Mouse (Mus musculus) thymus, adult 2 months (tissue): ENCODE data around the gene Bicral. TPM values are rescaled to one million over a fixed set of nuclear protein-coding genes. Genes with fewer than 3 reads are reported as not detected.
A peak's percentile ranks its signal among the peaks of the same experiment; 100 is the strongest.

Experiments used
- DNase-seq: peaks from one replicate; pipeline ENCODE4 v3.0.0; 2021
- H3K27ac ChIP-seq: fragments of 200-500 bp; 2 replicates; pipeline ENCODE4 v1.5.1; 2012; ENCODE audit warnings: low read length, control low read depth; ENCODE audit not compliant: control insufficient read depth, insufficient read depth
- H3K27me3 ChIP-seq: fragments of 200-500 bp; 2 replicates; pipeline ENCODE4 v1.6.1; 2012; ENCODE audit warnings: mild to moderate bottlenecking, low read length, moderate library complexity, mixed read lengths; ENCODE audit not compliant: control insufficient read depth, insufficient read depth
- H3K36me3 ChIP-seq: fragments of 200-500 bp; 2 replicates; pipeline ENCODE4 v1.6.1; 2012; ENCODE audit warnings: mild to moderate bottlenecking, low read length, moderate library complexity; ENCODE audit not compliant: control insufficient read depth, insufficient read depth
- H3K4me1 ChIP-seq: fragments of 200-500 bp; replicated peaks from 2 replicates; pipeline ENCODE4 v1.6.1; 2012; ENCODE audit warnings: low read length; ENCODE audit not compliant: control insufficient read depth, insufficient read depth
- H3K4me3 ChIP-seq: fragments of 200-500 bp; 2 replicates; pipeline ENCODE4 v1.5.1; 2012; ENCODE audit warnings: mild to moderate bottlenecking, low read length, control low read depth, moderate library complexity; ENCODE audit not compliant: control insufficient read depth, insufficient read depth
- CTCF ChIP-seq: fragments of 200-500 bp; IDR thresholded peaks from 2 replicates; pipeline ENCODE4 v1.5.1; 2012; ENCODE audit warnings: mild to moderate bottlenecking, control low read depth, low read length, moderate library complexity, borderline replicate concordance; ENCODE audit not compliant: control insufficient read depth, poor library complexity, insufficient read depth; ENCODE audit errors: extremely low read depth
- POLR2A ChIP-seq: fragments of 200-500 bp; IDR thresholded peaks from 2 replicates; pipeline ENCODE4 v1.6.1; 2012; ENCODE audit warnings: mild to moderate bottlenecking, low read length, control low read depth, moderate library complexity; ENCODE audit not compliant: control insufficient read depth, poor library complexity, insufficient read depth; ENCODE audit errors: extremely low read depth
- WGBS: fragments of 180-500 bp; shearing (Covaris S2); methylation state at CpG from one replicate; pipeline ENCODE4 v1.1.7; 2018; 5-methylcytosine and 5-hydroxymethylcytosine counted together
- polyA plus RNA-seq: library from polyadenylated mRNA; depleted of rRNA; stranded (reverse); fragments of >200 nt; gene quantifications from 2 replicates; pipeline ENCODE4 v1.2.3, GENCODE M21; 2012

Bicral gene
- polyA plus RNA-seq, 1 experiment: 19.3 TPM

GRCm38 (mm10) chr17:46782341-46783221 lies 75.7 kb downstream of the Bicral start, which contains the start of gene Rpl7l1:
Gene Rpl7l1, minus strand, starts transcription at chr17:46782672.
- peaks cover 30% of the 10 kb centered on the region for H3K36me3 ChIP-seq
- H3K4me1 ChIP-seq: no peaks in the 10 kb centered on the region; the same call in 1 of the 2 replicates
- peak; percentile 90 for DNase-seq
- H3K27ac ChIP-seq: peak within 1 kb of the TSS; percentile 77
- TF ChIP-seq POLR2A (peak; percentile 75), CTCF (no peak)
- H3K4me3 ChIP-seq: peak within 1 kb of the TSS; percentile 77
- H3K27me3 ChIP-seq: no peaks in the 10 kb centered on the region
- WGBS: under 1% methylated on average over 44 of the region's 44 CpGs

GRCm38 (mm10) chr17:46781876-46782275 lies 76.4 kb downstream of the Bicral start:
- peak overlapping the region; percentile 74; the same call in 1 of the 2 replicates for H3K27ac ChIP-seq
- peaks cover 36% of the 10 kb centered on the region for H3K36me3 ChIP-seq
- H3K4me3 ChIP-seq: peak overlapping the region; percentile 77
- WGBS: 4% methylated on average over 11 of the region's 11 CpGs
- TF ChIP-seq POLR2A: no peak
- TF ChIP-seq CTCF: no peak
- no peaks in the 10 kb centered on the region; the same call in 1 of the 2 replicates for H3K4me1 ChIP-seq
- H3K27me3 ChIP-seq: no peaks in the 10 kb centered on the region
- DNase-seq: no peak

GRCm38 (mm10) chr17:46776087-46776486 lies 82.2 kb downstream of the Bicral start:
- 97% methylated on average over 3 of the region's 3 CpGs for WGBS
- no peak overlapping the region for H3K4me3 ChIP-seq
- H3K27me3 ChIP-seq: no peaks in the 10 kb centered on the region
- no peak overlapping the region for H3K27ac ChIP-seq
- peaks cover 54% of the 10 kb centered on the region for H3K36me3 ChIP-seq
- H3K4me1 ChIP-seq: peaks cover 11% of the 10 kb centered on the region
- DNase-seq: no peak
- TF ChIP-seq CTCF: no peak
- no peak for TF ChIP-seq POLR2A

DNA sequence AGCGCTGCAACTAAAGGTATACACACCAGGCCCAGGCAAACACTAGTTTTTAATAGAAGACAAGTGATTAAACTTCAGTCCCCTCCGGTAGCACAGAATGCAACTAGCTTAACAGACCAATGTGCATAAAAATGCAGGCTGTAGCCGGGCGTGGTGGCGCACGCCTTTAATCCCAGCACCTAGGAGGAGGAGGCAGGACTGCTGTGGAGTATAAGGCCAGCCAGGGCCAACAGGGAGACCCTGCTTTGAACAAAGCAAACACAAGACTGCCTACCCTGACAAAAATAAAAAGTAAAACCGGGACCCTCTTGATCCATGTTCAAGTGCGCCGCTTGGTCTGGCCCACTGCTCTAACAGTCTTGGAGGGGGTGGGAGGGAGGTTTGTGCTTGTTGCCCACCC lies 83.2 kb downstream of the Bicral start:
- H3K4me3 ChIP-seq: no peak overlapping the region
- peaks cover 11% of the 10 kb centered on the region for H3K4me1 ChIP-seq
- WGBS: 95% methylated on average over 9 of the region's 9 CpGs
- H3K27ac ChIP-seq: no peak overlapping the region
- H3K36me3 ChIP-seq: peaks cover 48% of the 10 kb centered on the region
- H3K27me3 ChIP-seq: no peaks in the 10 kb centered on the region
- no peak for DNase-seq
- no peak for TF ChIP-seq POLR2A
- TF ChIP-seq CTCF: no peak

DNA sequence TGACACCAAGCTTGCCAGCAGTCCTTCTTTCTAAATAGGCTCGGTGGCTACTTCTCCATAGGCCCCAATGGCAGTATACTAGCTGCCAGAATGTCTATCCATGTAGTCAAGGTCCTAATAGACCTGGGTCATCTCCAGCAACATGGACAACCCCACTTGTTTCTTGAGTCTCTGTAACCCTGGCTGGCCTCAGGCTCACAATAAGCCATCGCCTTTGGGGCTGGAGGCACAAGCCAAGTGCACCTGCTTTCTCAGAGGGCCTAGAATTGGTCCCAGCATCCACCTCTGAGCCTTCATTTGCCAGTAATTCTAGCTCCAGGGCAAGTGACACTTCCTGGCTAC lies 84.2 kb downstream of the Bicral start:
- 66% methylated on average over 2 of the region's 2 CpGs for WGBS
- Histone ChIP-seq H3K4me1 (peaks cover 14% of the 10 kb centered on the region), H3K27me3 (no peaks in the 10 kb centered on the region), H3K4me3 (no peak overlapping the region), H3K27ac (no peak overlapping the region), H3K36me3 (peaks cover 38% of the 10 kb centered on the region)
- no peak for DNase-seq
- TF ChIP-seq POLR2A (no peak), CTCF (no peak)

DNA sequence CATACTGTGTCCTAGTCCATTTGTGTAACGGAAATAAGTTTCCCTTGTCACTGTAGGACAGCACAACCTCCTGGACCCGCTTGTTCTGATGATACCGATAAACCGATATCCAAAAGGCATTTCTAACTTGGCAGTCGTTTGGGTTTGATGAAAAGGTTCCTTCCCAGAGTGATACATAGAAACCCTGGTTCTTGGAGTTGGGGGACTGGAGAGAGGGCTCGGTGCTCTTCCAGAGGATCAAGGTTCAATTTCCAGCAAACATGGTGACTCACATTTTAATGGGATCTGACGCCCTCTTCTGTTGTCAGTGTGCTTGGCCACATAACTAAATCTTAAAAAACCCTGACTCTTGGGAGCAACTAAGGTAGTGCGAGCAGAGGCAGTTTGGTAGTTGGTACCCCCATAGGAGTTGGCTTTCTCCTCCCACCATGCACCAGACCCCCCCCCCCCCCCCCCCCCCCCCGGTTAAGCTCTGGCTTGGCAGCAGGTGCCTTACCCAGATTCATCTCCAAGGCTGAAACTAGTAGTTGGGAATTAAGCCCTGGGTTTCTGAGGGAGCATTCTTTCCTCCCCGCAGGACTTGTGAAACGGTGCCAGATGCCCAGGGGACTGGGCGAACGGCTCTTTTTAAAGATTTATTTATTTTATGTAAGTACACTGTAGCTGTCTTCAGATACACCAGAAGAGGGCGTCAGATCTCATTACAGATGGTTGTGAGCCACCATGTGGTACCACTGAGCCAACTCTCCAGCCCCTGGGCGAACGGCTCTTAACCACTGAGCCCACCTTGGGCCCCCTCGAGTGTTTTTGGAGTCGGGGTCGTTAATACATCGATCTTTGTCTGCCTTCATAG lies 84.8 kb downstream of the Bicral start:
- no peak overlapping the region for H3K27ac ChIP-seq
- no peaks in the 10 kb centered on the region for H3K27me3 ChIP-seq
- peaks cover 32% of the 10 kb centered on the region for H3K36me3 ChIP-seq
- peaks cover 16% of the 10 kb centered on the region for H3K4me1 ChIP-seq
- WGBS: 11% methylated on average over 20 of the region's 20 CpGs
- peak overlapping the region; percentile 81 for H3K4me3 ChIP-seq
- TF ChIP-seq CTCF: 0 out of 2 replicates have a peak, but pooled peaks have one; percentile 23
- no peak for TF ChIP-seq POLR2A
- no peak for DNase-seq
